Mouse (Mus musculus): ENCODE results near the gene Hpn.

DNA sequence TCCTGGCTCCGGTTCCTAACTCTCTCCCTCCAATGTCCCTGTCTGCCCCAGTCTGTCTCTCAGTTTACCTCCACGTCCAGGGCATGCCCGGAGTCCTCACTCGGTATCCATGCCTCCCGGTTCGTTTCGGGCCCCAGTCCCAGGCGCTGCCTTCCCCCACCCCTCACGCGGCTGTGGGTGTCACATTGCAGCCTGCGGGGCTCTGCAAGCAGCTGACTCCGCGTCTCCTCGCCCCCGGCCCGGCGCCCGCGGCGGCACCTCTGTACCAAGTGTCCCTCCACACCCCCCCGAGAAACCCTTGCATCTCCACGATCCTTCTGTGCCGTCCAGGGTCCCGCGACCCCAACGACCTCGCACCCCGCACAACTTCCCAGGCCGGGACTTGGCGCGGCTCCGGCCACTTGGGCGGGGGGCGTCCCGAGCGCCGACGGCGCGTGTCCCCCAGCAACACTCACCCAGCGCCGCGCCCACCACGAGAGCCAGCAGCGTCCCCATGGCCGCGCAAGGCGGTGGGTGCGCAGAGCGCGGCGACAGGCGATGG, 11.2 kb upstream of the Hpn start:
- TF ChIP-seq POLR2A (IDR thresholded peaks at IDR 0.05; ENCODE audit: insufficient read depth, low read depth, low read length) (no peak; the same call in 1 of the 2 replicates), CTCF (IDR thresholded peaks at IDR 0.05; ENCODE audit: insufficient read depth, low read depth, low read length) (no peak)
